Mouse (Mus musculus) limb, embryonic 13.5 days (tissue): ENCODE measurements around the gene Olfr1449. TPM values are rescaled to one million over a fixed set of nuclear protein-coding genes. Genes with fewer than 3 reads are reported as not detected.
"Not testable (repeated sequence)": the region's sequence is repeated elsewhere in the genome, so short reads cannot be mapped to it uniquely, and the experiment has no call there.

Experiments used
- ATAC-seq: fragments of 200-750 bp; cut with Nextera tagmentation; 2 replicates; pipeline ENCODE4 v1.8.0; 2017; ENCODE audit warnings: low read depth, moderate number of reproducible peaks, moderate TSS enrichment; ENCODE audit not compliant: low FRiP score
- H3K27ac ChIP-seq: fragments of 300-500 bp; sonication (generic); 2 replicates; pipeline ENCODE4 v1.5.1; 2015; ENCODE audit warnings: inconsistent platforms, mild to moderate bottlenecking, moderate library complexity
- H3K27me3 ChIP-seq: fragments of 300-500 bp; sonication (generic); 2 replicates; pipeline ENCODE4 v1.6.1; 2015; ENCODE audit warnings: mild to moderate bottlenecking, inconsistent platforms
- H3K36me3 ChIP-seq: fragments of 300-500 bp; sonication (generic); 2 replicates; pipeline ENCODE4 v1.6.1; 2015; ENCODE audit warnings: inconsistent platforms, mild to moderate bottlenecking, moderate library complexity
- H3K4me1 ChIP-seq: fragments of 300-500 bp; sonication (generic); 2 replicates; pipeline ENCODE4 v1.6.1; 2015; ENCODE audit warnings: inconsistent platforms
- H3K4me2 ChIP-seq: fragments of 300-500 bp; sonication (generic); replicated peaks from 2 replicates; pipeline ENCODE4 v1.6.1; 2015; ENCODE audit warnings: inconsistent platforms, mild to moderate bottlenecking, moderate library complexity
- H3K4me3 ChIP-seq: fragments of 300-500 bp; sonication (generic); 2 replicates; pipeline ENCODE4 v1.5.1; 2015; ENCODE audit warnings: moderate library complexity, mild to moderate bottlenecking, inconsistent platforms
- H3K9ac ChIP-seq: fragments of 300-500 bp; sonication (generic); 2 replicates; pipeline ENCODE4 v1.6.1; 2015; ENCODE audit warnings: mild to moderate bottlenecking, inconsistent platforms
- H3K9me3 ChIP-seq: fragments of 300-500 bp; sonication (generic); 2 replicates; pipeline ENCODE4 v1.6.1; 2016; ENCODE audit warnings: inconsistent platforms
- WGBS: fragments of 180-500 bp; shearing (Covaris S2); methylation state at CpG from one replicate; pipeline ENCODE4 v1.1.7; 2015; 5-methylcytosine and 5-hydroxymethylcytosine counted together
- polyA plus RNA-seq: library from polyadenylated mRNA; unstranded; fragments of >200 nt; fragmentation: Nextera tagmentation; extraction: Ambion mirVana; gene quantifications from 2 replicates; pipeline ENCODE4 v1.2.1, GENCODE M21; 2015

Olfr1449 gene
- polyA plus RNA-seq, result not detected in 2 replicates

- Histone ChIP-seq H3K27ac (no peak within 1 kb of the TSS), H3K27me3 (no peaks in the 10 kb centered on the region), H3K36me3 (no peaks in the 10 kb centered on the region), H3K9me3 (0 out of 2 replicates have a peak, but pooled peaks cover 4% of the 10 kb centered on the region), H3K4me1 (no peaks in the 10 kb centered on the region), H3K9ac (no peak within 1 kb of the TSS), H3K4me2 (no peak within 1 kb of the TSS), H3K4me3 (no peak within 1 kb of the TSS)
- no peak for ATAC-seq
Measured at GRCm38 (mm10) chr19:12930540-12930939, at the start of gene Olfr1449. TSS of gene Olfr1449 (plus strand) at chr19:12930840.

GRCm38 (mm10) chr19:12883555-12883954 lies 47.1 kb upstream of the Olfr1449 start, which contains the start of gene Olfr1445:
TSS of gene Olfr1445 (plus strand) at chr19:12883855.
- H3K9ac ChIP-seq, result no peak within 1 kb of the TSS
- no peaks in the 10 kb centered on the region for H3K36me3 ChIP-seq
- H3K9me3 ChIP-seq, result 0 out of 2 replicates have a peak, but pooled peaks cover 5% of the 10 kb centered on the region
- 84% methylated on average over 2 of the region's 2 CpGs for WGBS
- no peak within 1 kb of the TSS for H3K4me2 ChIP-seq
- no peak within 1 kb of the TSS for H3K4me3 ChIP-seq
- ATAC-seq, result no peak
- no peaks in the 10 kb centered on the region for H3K4me1 ChIP-seq
- H3K27me3 ChIP-seq, result no peaks in the 10 kb centered on the region
- H3K27ac ChIP-seq, result no peak within 1 kb of the TSS

DNA sequence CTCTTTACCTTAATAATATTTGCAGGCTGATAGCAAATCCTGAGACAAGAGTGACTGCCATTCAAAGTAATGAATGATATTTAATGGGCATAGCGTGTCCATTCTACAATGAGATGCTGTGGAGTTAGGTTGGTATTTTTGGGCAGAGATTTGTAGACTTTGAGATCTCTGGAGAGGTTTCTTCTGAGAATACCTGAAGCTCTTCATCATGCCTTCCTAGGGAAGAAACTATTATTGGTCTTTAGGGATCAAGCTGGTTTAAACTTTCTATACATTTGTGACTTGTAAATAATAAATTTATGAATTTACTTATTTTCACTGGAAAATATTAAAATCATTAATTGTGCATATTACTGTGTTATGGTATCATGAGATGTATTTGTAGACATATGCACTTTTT lies 37.2 kb upstream of the Olfr1449 start, which contains the start of gene Olfr1446:
Olfr1446 (minus strand) TSS at position 101 of the 400 bp plus-strand sequence.
- Histone ChIP-seq H3K4me1 (no peaks in the 10 kb centered on the region), H3K36me3 (no peaks in the 10 kb centered on the region), H3K27ac (no peak within 1 kb of the TSS), H3K27me3 (no peaks in the 10 kb centered on the region), H3K9me3 (no peaks in the 10 kb centered on the region), H3K9ac (no peak within 1 kb of the TSS), H3K4me2 (no peak within 1 kb of the TSS), H3K4me3 (no peak within 1 kb of the TSS)
- no peak for ATAC-seq
- 82% methylated on average over 1 of the region's 1 CpGs for WGBS

DNA sequence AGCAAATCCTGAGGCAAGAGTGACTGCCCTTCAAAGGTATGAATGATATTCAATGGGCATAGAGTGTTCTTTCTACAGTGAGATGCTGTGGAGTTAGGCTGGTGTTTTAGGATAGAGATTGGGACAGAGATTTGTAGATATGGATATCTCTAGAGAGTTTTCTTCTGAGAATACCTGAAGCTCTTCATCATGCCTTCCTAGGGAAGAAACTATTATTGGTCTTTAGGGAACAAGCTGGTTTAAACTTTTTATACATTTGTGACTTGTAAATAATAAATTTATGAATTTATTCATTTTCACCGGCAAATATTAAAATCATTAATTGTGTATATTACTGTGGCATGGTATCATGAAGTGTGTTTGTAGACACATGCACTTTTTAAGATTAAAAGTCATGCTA lies 27.0 kb upstream of the Olfr1449 start, which contains the start of gene Olfr1447:
Olfr1447 (minus strand) TSS at position 101 of the 400 bp plus-strand sequence.
- WGBS, result 86% methylated on average over 1 of the region's 1 CpGs

GRCm38 (mm10) chr19:12924319-12924718 lies 6.3 kb upstream of the Olfr1449 start, which contains the start of gene Olfr1448:
TSS of gene Olfr1448 (minus strand) at chr19:12924419.
- H3K4me1 ChIP-seq, result no peaks in the 10 kb centered on the region
- no peaks in the 10 kb centered on the region for H3K27me3 ChIP-seq
- ATAC-seq, result no peak
- WGBS, result 50% methylated on average over 1 of the region's 1 CpGs
- H3K27ac ChIP-seq, result no peak within 1 kb of the TSS
- no peak within 1 kb of the TSS for H3K4me3 ChIP-seq
- peaks cover 5% of the 10 kb centered on the region; the same call in 1 of the 2 replicates for H3K9me3 ChIP-seq
- H3K36me3 ChIP-seq, result no peaks in the 10 kb centered on the region
- no peak within 1 kb of the TSS for H3K9ac ChIP-seq
- H3K4me2 ChIP-seq, result no peak within 1 kb of the TSS

More for the DNA sequence above, 27.0 kb upstream of the Olfr1449 start, which contains the start of gene Olfr1447:
- H3K4me3 ChIP-seq, result no peak within 1 kb of the TSS
- no peaks in the 10 kb centered on the region for H3K4me1 ChIP-seq
- no peak within 1 kb of the TSS for H3K27ac ChIP-seq
- H3K9ac ChIP-seq, result no peak within 1 kb of the TSS
- H3K4me2 ChIP-seq, result no peak within 1 kb of the TSS
- H3K27me3 ChIP-seq, result no peaks in the 10 kb centered on the region
- no peaks in the 10 kb centered on the region for H3K36me3 ChIP-seq
- ATAC-seq, result no peak
- H3K9me3 ChIP-seq, result peaks cover 5% of the 10 kb centered on the region; the same call in 1 of the 2 replicates

DNA sequence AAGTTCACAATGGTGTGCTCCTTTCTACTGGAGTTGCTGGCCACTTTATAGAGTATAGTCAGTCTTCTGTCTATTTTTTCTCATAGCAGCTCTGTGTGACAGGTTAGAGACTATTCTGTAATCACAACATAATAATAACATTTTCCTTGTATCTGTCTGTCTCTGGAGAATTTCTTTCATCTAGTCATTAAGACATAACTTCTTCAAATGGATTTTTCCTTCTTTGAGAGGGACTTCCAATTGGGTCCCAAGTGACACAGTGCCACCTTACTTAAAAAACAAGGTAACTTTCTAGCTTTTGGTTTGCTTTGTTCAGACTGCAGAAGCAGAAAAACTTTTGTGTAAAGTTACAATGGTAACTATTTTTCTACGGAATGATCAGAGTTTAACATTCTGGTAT lies 19.3 kb downstream of the Olfr1449 start, which contains the start of gene Olfr1450:
Olfr1450 (plus strand) TSS at position 301 of the 400 bp plus-strand sequence.
- Histone ChIP-seq H3K36me3 (no peaks in the 10 kb centered on the region), H3K9ac (no peak within 1 kb of the TSS), H3K4me3 (no peak within 1 kb of the TSS), H3K9me3 (peaks cover 10% of the 10 kb centered on the region; the same call in 1 of the 2 replicates), H3K27me3 (no peaks in the 10 kb centered on the region), H3K27ac (no peak within 1 kb of the TSS), H3K4me2 (no peak within 1 kb of the TSS), H3K4me1 (no peaks in the 10 kb centered on the region)
- 90% methylated on average over 1 of the region's 1 CpGs for WGBS
- no peak for ATAC-seq

- H3K27ac ChIP-seq, result not testable (repeated sequence)
Measured at GRCm38 (mm10) chr19:12970082-12970481, 39.4 kb downstream of the Olfr1449 start.

More at GRCm38 (mm10) chr19:12970082-12970481, 39.4 kb downstream of the Olfr1449 start:
- H3K4me3 ChIP-seq, H3K9ac ChIP-seq, H3K4me1 ChIP-seq, ATAC-seq, H3K4me2 ChIP-seq, H3K27me3 ChIP-seq, H3K36me3 ChIP-seq: not testable (repeated sequence)
- H3K9me3 ChIP-seq, result peaks cover 23% of the 10 kb centered on the region
- 84% methylated on average over 5 of the region's 5 CpGs for WGBS

Other genes starting within 250 kb of the Olfr1449 start
- gene Keg1, start 235.1 kb upstream of the Olfr1449 start, polyA plus RNA-seq, result not detected in 2 replicates
- gene Cntf, start 165.2 kb upstream of the Olfr1449 start, polyA plus RNA-seq, result 1.0 and 1.5 TPM in 2 replicates
- 13.5 and 13.8 TPM in 2 replicates for gene Zfp91, start 134.7 kb upstream of the Olfr1449 start, polyA plus RNA-seq
- gene Lpxn, start 134.6 kb upstream of the Olfr1449 start, polyA plus RNA-seq, result 1.3 and 1.7 TPM in 2 replicates
- gene Gm5244, start 84.2 kb upstream of the Olfr1449 start, polyA plus RNA-seq, result not detected in 2 replicates
- gene Olfr1444, start 73.6 kb upstream of the Olfr1449 start, polyA plus RNA-seq, result not detected in 2 replicates
- gene Olfr1445, start 47.0 kb upstream of the Olfr1449 start, polyA plus RNA-seq, result not detected in 2 replicates
- not detected in 2 replicates for gene Olfr1446, start 37.3 kb upstream of the Olfr1449 start, polyA plus RNA-seq
- not detected in 2 replicates for gene Olfr1447, start 27.1 kb upstream of the Olfr1449 start, polyA plus RNA-seq
- not detected in 2 replicates for gene Olfr1448, start 6.4 kb upstream of the Olfr1449 start, polyA plus RNA-seq
- not detected in 2 replicates for gene Olfr1450, start 19.4 kb downstream of the Olfr1449 start, polyA plus RNA-seq
- gene Olfr1451, start 64.2 kb downstream of the Olfr1449 start, polyA plus RNA-seq, result not detected in 2 replicates
- not detected in 2 replicates for gene Olfr1453, start 97.5 kb downstream of the Olfr1449 start, polyA plus RNA-seq
- not detected in 2 replicates for gene Olfr1454, start 129.8 kb downstream of the Olfr1449 start, polyA plus RNA-seq
- not detected in 2 replicates for gene Olfr1457, start 167.1 kb downstream of the Olfr1449 start, polyA plus RNA-seq
- gene Olfr1458, start 175.9 kb downstream of the Olfr1449 start, polyA plus RNA-seq, result not detected in 2 replicates
- not detected in 2 replicates for gene Olfr1459, start 218.7 kb downstream of the Olfr1449 start, polyA plus RNA-seq
- gene Olfr1461, start 232.2 kb downstream of the Olfr1449 start, polyA plus RNA-seq, result not detected in 2 replicates